Mouse (Mus musculus): ENCODE data around the gene Olfr153. TPM values are rescaled to one million over a fixed set of nuclear protein-coding genes. Genes with fewer than 3 reads are reported as not detected.

Gene Olfr153
- polyA plus RNA-seq, 1 experiment from 2014 or later = not detected

Other genes with a start within 250 kb of the Olfr153 start
- not detected in 2 replicates for gene Olfr1118, start 224.2 kb upstream of the Olfr153 start, polyA plus RNA-seq (2016; fragmentation: Nextera tagmentation; extraction: Ambion mirVana)
- gene Olfr1120, start 177.0 kb upstream of the Olfr153 start, polyA plus RNA-seq (2016; fragmentation: Nextera tagmentation; extraction: Ambion mirVana) = not detected in 2 replicates
- gene Olfr1121, start 161.9 kb upstream of the Olfr153 start, polyA plus RNA-seq (2016; fragmentation: Nextera tagmentation; extraction: Ambion mirVana) = not detected in 2 replicates
- gene Olfr1122, start 145.9 kb upstream of the Olfr153 start, polyA plus RNA-seq (2016; fragmentation: Nextera tagmentation; extraction: Ambion mirVana) = not detected in 2 replicates
- gene Olfr1123, start 115.2 kb upstream of the Olfr153 start, polyA plus RNA-seq (2016; fragmentation: Nextera tagmentation; extraction: Ambion mirVana) = not detected in 2 replicates
- 0.05 TPM in 1 of 2 replicates, not detected in the other for gene Olfr1124, start 101.5 kb upstream of the Olfr153 start, polyA plus RNA-seq (2016; fragmentation: Nextera tagmentation; extraction: Ambion mirVana)
- gene Olfr1126, start 77.8 kb upstream of the Olfr153 start, polyA plus RNA-seq (2016; fragmentation: Nextera tagmentation; extraction: Ambion mirVana) = not detected in 2 replicates
- not detected in 2 replicates for gene Pramel7, start 34.7 kb upstream of the Olfr153 start, polyA plus RNA-seq (2016; fragmentation: Nextera tagmentation; extraction: Ambion mirVana)
- gene Pramel6, start 25.2 kb upstream of the Olfr153 start, polyA plus RNA-seq (2016; fragmentation: Nextera tagmentation; extraction: Ambion mirVana) = not detected in 2 replicates
- not detected in 2 replicates for gene Olfr1128, start 13.7 kb downstream of the Olfr153 start, polyA plus RNA-seq (2016; fragmentation: Nextera tagmentation; extraction: Ambion mirVana)
- gene Olfr1129, start 42.1 kb downstream of the Olfr153 start, polyA plus RNA-seq (2016; fragmentation: Nextera tagmentation; extraction: Ambion mirVana) = not detected in 2 replicates
- not detected in 2 replicates for gene Olfr1130, start 74.4 kb downstream of the Olfr153 start, polyA plus RNA-seq (2016; fragmentation: Nextera tagmentation; extraction: Ambion mirVana)
- gene Olfr1131, start 95.3 kb downstream of the Olfr153 start, polyA plus RNA-seq (2016; fragmentation: Nextera tagmentation; extraction: Ambion mirVana) = not detected in 2 replicates
- not detected in 2 replicates for gene Olfr1132, start 105.7 kb downstream of the Olfr153 start, polyA plus RNA-seq (2016; fragmentation: Nextera tagmentation; extraction: Ambion mirVana)
- not detected in 2 replicates for gene Olfr1133, start 115.6 kb downstream of the Olfr153 start, polyA plus RNA-seq (2016; fragmentation: Nextera tagmentation; extraction: Ambion mirVana)
- not detected in 2 replicates for gene Olfr1134, start 126.7 kb downstream of the Olfr153 start, polyA plus RNA-seq (2016; fragmentation: Nextera tagmentation; extraction: Ambion mirVana)
- gene Olfr1135, start 141.9 kb downstream of the Olfr153 start, polyA plus RNA-seq (2016; fragmentation: Nextera tagmentation; extraction: Ambion mirVana) = not detected in 2 replicates
- gene Olfr1136, start 162.2 kb downstream of the Olfr153 start, polyA plus RNA-seq (2016; fragmentation: Nextera tagmentation; extraction: Ambion mirVana) = not detected in 2 replicates
- gene Olfr1137, start 181.4 kb downstream of the Olfr153 start, polyA plus RNA-seq (2016; fragmentation: Nextera tagmentation; extraction: Ambion mirVana) = not detected in 2 replicates
- not detected in 2 replicates for gene Olfr1138, start 208.2 kb downstream of the Olfr153 start, polyA plus RNA-seq (2016; fragmentation: Nextera tagmentation; extraction: Ambion mirVana)
- not detected in 2 replicates for gene Olfr1140, start 212.0 kb downstream of the Olfr153 start, polyA plus RNA-seq (2016; fragmentation: Nextera tagmentation; extraction: Ambion mirVana)
- gene Olfr1141, start 222.2 kb downstream of the Olfr153 start, polyA plus RNA-seq (2016; fragmentation: Nextera tagmentation; extraction: Ambion mirVana) = not detected in 2 replicates
- not detected in 2 replicates for gene Olfr152, start 247.7 kb downstream of the Olfr153 start, polyA plus RNA-seq (2016; fragmentation: Nextera tagmentation; extraction: Ambion mirVana)

Data from liver, embryonic 12.5 days (tissue).